Mouse (Mus musculus): ENCODE results near the gene 1700007K13Rik. TPM values are rescaled to one million over a fixed set of nuclear protein-coding genes. Genes with fewer than 3 reads are reported as not detected.

Gene 1700007K13Rik
- total and polyA plus RNA-seq, 3 experiments = 0.14 TPM; not detected in 2

DNA sequence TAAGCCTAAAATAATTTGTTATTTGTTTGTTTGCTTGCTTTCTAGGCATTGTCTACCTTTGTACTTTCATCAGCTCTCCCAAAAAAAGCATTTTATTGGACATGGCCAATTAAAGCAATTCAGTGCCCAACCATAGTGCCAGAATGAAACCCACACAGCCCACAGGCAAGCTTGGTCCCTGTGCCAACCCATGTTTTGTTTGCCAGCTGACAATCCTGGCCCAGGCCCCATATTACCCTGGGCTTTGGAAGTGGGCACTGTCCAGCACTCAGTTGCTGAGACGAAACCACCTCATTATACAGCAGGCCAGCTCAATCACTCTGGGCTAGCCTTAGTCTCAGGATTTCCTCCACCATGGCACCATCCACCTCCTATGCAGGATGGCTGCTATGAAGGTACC is 9.5 kb downstream of the 1700007K13Rik start:
- TF ChIP-seq CTCF (IDR thresholded peaks at IDR 0.05; ENCODE audit: low read depth, low read length) (no peak), GATA1 (IDR thresholded peaks at IDR 0.05; ENCODE audit: borderline replicate concordance, low read length) (no peak), POLR2AphosphoS5 (IDR thresholded peaks at IDR 0.05; ENCODE audit: insufficient replicate concordance, low read depth, low read length) (no peak)
- Histone ChIP-seq H3K4me1 (ENCODE audit: insufficient read depth, low read depth, low read length) (no peaks in the 10 kb centered on the region), H3K36me3 (replicated peaks) (no peaks in the 10 kb centered on the region), H3K9me3 (replicated peaks) (no peaks in the 10 kb centered on the region), H3K27me3 (ENCODE audit: insufficient read depth, low read length) (peaks cover 19% of the 10 kb centered on the region), H3K4me3 (ENCODE audit: low read depth, low read length) (no peak overlapping the region)
- no peak for DNase-seq (ENCODE audit: low spot score)
- ATAC-seq (ENCODE audit: extremely low read depth, insufficient number of reproducible peaks, low FRiP score, poor library complexity, severe bottlenecking) = no peak

DNA sequence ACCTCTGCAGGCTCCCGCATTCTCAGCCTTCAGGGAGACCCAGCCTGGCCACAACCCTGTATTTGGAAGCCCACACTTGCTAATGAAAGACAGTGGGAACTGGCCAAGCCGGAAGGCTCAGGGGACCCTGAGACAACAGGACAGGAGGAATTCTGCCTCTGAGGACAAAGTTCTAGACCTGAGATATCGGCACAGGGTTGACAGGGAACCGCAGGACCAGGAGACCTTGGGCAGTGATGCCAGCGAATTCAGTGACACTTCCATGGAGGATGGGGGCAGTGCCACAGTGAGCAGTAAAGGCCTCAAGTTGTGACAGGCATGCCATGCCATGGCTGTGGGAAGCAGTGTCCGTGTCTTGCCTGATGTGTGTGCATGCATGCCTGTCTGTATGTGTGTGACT is 12.6 kb downstream of the 1700007K13Rik start:
- no peak for ATAC-seq (ENCODE audit: extremely low read depth, insufficient number of reproducible peaks, low FRiP score, poor library complexity, severe bottlenecking)
- Histone ChIP-seq H3K36me3 (replicated peaks) (no peaks in the 10 kb centered on the region), H3K4me1 (ENCODE audit: insufficient read depth, low read depth, low read length) (no peaks in the 10 kb centered on the region), H3K4me3 (ENCODE audit: low read depth, low read length) (no peak overlapping the region), H3K27me3 (ENCODE audit: insufficient read depth, low read length) (peaks cover 25% of the 10 kb centered on the region; the same call in 1 of the 2 replicates), H3K9me3 (replicated peaks) (no peaks in the 10 kb centered on the region)
- TF ChIP-seq POLR2AphosphoS5 (IDR thresholded peaks at IDR 0.05; ENCODE audit: insufficient replicate concordance, low read depth, low read length) (no peak), TAL1 (conservative IDR thresholded peaks at IDR 0.05; ENCODE audit: low read depth, low read length) (no peak), CTCF (IDR thresholded peaks at IDR 0.05; ENCODE audit: low read depth, low read length) (no peak), GATA2 (IDR thresholded peaks at IDR 0.05; ENCODE audit: borderline replicate concordance, low read depth, low read length) (no peak), GATA1 (IDR thresholded peaks at IDR 0.05; ENCODE audit: borderline replicate concordance, low read length) (no peak)
- DNase-seq (ENCODE audit: low spot score) = no peak

DNA sequence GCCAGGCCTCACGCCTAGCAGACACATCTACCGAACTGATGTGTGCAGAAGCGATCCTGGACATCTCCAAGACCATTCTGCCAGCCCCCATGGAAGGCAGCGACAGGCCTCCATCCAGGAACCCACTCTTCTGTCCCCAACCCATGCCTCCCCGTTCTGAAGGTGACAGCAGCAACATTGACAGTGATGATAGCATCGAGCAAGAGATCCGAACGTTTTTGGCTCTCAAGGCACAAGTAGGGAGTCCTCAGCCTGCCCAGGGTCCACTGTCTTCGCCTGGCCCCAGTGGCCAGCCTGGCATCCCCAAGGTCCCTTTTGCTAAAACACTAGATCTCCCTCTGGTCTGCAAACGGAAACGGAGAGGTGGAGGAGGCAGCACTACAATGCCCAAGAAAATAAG is 14.5 kb downstream of the 1700007K13Rik start:
- Histone ChIP-seq H3K4me1 (ENCODE audit: insufficient read depth, low read depth, low read length) (no peaks in the 10 kb centered on the region), H3K36me3 (replicated peaks) (no peaks in the 10 kb centered on the region), H3K9me3 (replicated peaks) (peaks cover 5% of the 10 kb centered on the region; the same call in 1 of the 2 replicates), H3K4me3 (ENCODE audit: low read depth, low read length) (no peak overlapping the region), H3K27me3 (ENCODE audit: insufficient read depth, low read length) (peaks cover 25% of the 10 kb centered on the region; the same call in 1 of the 2 replicates)
- ATAC-seq (ENCODE audit: extremely low read depth, insufficient number of reproducible peaks, low FRiP score, poor library complexity, severe bottlenecking) (no peak), DNase-seq (ENCODE audit: low spot score) (no peak)
- TF ChIP-seq GATA1 (IDR thresholded peaks at IDR 0.05; ENCODE audit: borderline replicate concordance, low read length) = no peak
- no peak for TF ChIP-seq TAL1 (conservative IDR thresholded peaks at IDR 0.05; ENCODE audit: low read depth, low read length)
- no peak for TF ChIP-seq POLR2AphosphoS5 (IDR thresholded peaks at IDR 0.05; ENCODE audit: insufficient replicate concordance, low read depth, low read length)
- TF ChIP-seq GATA2 (IDR thresholded peaks at IDR 0.05; ENCODE audit: borderline replicate concordance, low read depth, low read length) = no peak
- no peak for TF ChIP-seq CTCF (IDR thresholded peaks at IDR 0.05; ENCODE audit: low read depth, low read length)

DNA sequence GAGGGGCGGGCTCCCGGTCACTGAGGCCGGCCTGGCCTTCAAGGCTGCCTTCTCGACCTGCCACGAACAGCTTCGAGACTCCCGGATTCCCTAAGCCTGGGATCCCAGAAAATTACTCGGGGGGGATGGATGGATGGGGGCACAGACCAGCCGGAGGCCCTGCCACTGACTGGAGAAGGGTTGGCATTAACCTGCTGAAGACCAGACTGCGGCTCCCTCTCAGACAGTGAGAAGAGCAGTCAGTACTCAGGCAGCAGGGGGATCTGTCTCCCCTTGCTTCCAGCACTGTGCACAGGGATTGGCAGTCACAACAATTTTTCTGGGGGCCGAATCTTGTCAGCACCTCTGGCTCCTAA is 18.8 kb downstream of the 1700007K13Rik start:
- peaks cover 14% of the 10 kb centered on the region; the same call in 1 of the 2 replicates for H3K27me3 ChIP-seq (ENCODE audit: insufficient read depth, low read length)
- ATAC-seq (ENCODE audit: extremely low read depth, insufficient number of reproducible peaks, low FRiP score, poor library complexity, severe bottlenecking) (no peak), DNase-seq (ENCODE audit: low spot score) (no peak)
- TF ChIP-seq POLR2AphosphoS5 (IDR thresholded peaks at IDR 0.05; ENCODE audit: insufficient replicate concordance, low read depth, low read length) (no peak), GATA2 (IDR thresholded peaks at IDR 0.05; ENCODE audit: borderline replicate concordance, low read depth, low read length) (no peak), CTCF (IDR thresholded peaks at IDR 0.05; ENCODE audit: low read depth, low read length) (no peak), GATA1 (IDR thresholded peaks at IDR 0.05; ENCODE audit: borderline replicate concordance, low read length) (no peak)
- H3K4me3 ChIP-seq (ENCODE audit: low read depth, low read length) = no peak overlapping the region
- no peaks in the 10 kb centered on the region for H3K36me3 ChIP-seq (replicated peaks)
- H3K4me1 ChIP-seq (ENCODE audit: insufficient read depth, low read depth, low read length) = no peaks in the 10 kb centered on the region
- peaks cover 9% of the 10 kb centered on the region for H3K9me3 ChIP-seq (replicated peaks)

DNA sequence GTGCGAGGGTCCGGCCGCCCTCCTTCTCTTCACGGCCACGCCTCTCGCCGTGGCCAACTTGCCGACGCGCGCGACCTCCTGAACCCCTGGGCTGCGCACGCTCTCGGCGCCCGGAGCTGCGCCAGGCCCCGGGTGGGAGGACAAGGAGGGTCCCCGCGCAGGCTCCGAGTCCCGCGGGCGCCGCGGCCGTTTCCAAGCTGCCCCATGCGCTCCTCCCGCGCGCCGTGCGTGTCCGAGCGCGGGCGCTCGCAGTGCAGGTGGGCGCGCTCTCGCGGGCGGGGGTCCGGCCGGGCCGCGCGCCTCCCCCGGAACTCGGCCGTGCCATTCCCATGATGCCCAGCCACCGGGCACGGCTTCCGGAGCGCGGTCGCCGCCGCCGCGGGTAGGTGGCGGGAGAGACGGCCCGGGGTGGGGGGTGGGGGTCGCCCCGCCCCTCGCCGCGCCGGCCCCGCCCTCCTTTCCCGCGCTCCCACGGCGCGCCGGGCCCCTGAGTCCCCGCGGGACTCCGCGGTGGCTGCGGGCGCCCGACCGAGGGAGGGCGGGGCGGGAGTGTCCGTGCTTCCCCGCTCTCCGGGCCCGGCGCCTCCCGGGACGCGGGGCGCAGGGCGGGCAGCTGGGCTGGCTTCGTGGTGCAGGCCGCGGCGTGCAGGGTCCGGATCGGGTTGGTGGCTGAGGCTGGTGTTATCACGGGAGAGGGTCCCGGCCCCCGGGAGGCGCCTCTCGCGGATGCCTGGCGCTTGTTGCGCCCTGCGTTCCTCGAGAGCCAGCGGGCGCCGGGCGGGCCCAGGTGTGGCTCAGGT is 19.4 kb downstream of the 1700007K13Rik start, which contains the start of gene Ppp1r26:
TSS of gene Ppp1r26 (plus strand) at position 286 of the 800 bp plus-strand sequence.
- DNase-seq (ENCODE audit: low spot score) (no peak), ATAC-seq (ENCODE audit: extremely low read depth, insufficient number of reproducible peaks, low FRiP score, poor library complexity, severe bottlenecking) (no peak)
- H3K9me3 ChIP-seq (replicated peaks) = peaks cover 9% of the 10 kb centered on the region
- no peak within 1 kb of the TSS for H3K4me3 ChIP-seq (ENCODE audit: low read depth, low read length)
- peaks cover 11% of the 10 kb centered on the region; the same call in 1 of the 2 replicates for H3K27me3 ChIP-seq (ENCODE audit: insufficient read depth, low read length)
- no peaks in the 10 kb centered on the region for H3K36me3 ChIP-seq (replicated peaks)
- H3K4me1 ChIP-seq (ENCODE audit: insufficient read depth, low read depth, low read length) = no peaks in the 10 kb centered on the region
- no peak for TF ChIP-seq GATA2 (IDR thresholded peaks at IDR 0.05; ENCODE audit: borderline replicate concordance, low read depth, low read length)
- TF ChIP-seq GATA1 (IDR thresholded peaks at IDR 0.05; ENCODE audit: borderline replicate concordance, low read length) = no peak

DNA sequence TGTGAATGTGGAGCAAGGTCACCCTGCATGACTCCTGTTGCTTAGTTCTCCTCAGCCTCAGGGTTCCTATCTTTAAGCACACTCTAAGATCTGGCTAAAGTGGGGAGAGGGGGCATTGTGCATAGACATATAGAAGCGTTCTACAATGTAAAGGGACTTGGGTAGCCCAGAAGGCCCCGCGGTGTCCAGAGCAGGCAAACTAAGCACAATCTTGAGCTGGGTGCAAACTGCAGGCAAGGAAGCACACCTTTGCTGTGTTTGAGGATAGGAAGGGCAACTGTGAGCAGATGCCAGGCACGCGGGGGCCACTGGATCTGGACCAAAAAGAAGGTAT is 20.0 kb downstream of the 1700007K13Rik start:
- TF ChIP-seq GATA1 (IDR thresholded peaks at IDR 0.05; ENCODE audit: borderline replicate concordance, low read length) = no peak
- no peak for TF ChIP-seq GATA2 (IDR thresholded peaks at IDR 0.05; ENCODE audit: borderline replicate concordance, low read depth, low read length)
- TF ChIP-seq CTCF (IDR thresholded peaks at IDR 0.05; ENCODE audit: low read depth, low read length) = no peak
- no peak for TF ChIP-seq TAL1 (conservative IDR thresholded peaks at IDR 0.05; ENCODE audit: low read depth, low read length)
- TF ChIP-seq POLR2AphosphoS5 (IDR thresholded peaks at IDR 0.05; ENCODE audit: insufficient replicate concordance, low read depth, low read length) = no peak
- H3K4me1 ChIP-seq (ENCODE audit: insufficient read depth, low read depth, low read length) = no peaks in the 10 kb centered on the region
- no peaks in the 10 kb centered on the region for H3K36me3 ChIP-seq (replicated peaks)
- no peak overlapping the region for H3K4me3 ChIP-seq (ENCODE audit: low read depth, low read length)
- no peak for DNase-seq (ENCODE audit: low spot score)
- H3K9me3 ChIP-seq (replicated peaks) = peaks cover 9% of the 10 kb centered on the region
- H3K27me3 ChIP-seq (ENCODE audit: insufficient read depth, low read length) = peaks cover 7% of the 10 kb centered on the region; the same call in 1 of the 2 replicates
- no peak for ATAC-seq (ENCODE audit: extremely low read depth, insufficient number of reproducible peaks, low FRiP score, poor library complexity, severe bottlenecking)
